Mouse (Mus musculus) intestine, postnatal 0 days (tissue): Measurements from ENCODE around the gene Ksr2. TPM values are rescaled to one million over a fixed set of nuclear protein-coding genes. Genes with fewer than 3 reads are reported as not detected.

ENCODE experiments used
- ATAC-seq: fragments of 200-750 bp; cut with Nextera tagmentation; 2 replicates; pipeline ENCODE4 v1.8.0; 2017; ENCODE audit warnings: mild to moderate bottlenecking, moderate TSS enrichment, moderate library complexity
- H3K27ac ChIP-seq: fragments of 300-500 bp; sonication (generic); 2 replicates; pipeline ENCODE4 v1.5.1; 2014; ENCODE audit warnings: mild to moderate bottlenecking, low read depth, low read length, moderate library complexity
- H3K27me3 ChIP-seq: fragments of 300-500 bp; sonication (generic); replicated peaks from 2 replicates; pipeline ENCODE4 v1.6.1; 2014; ENCODE audit warnings: low read length, mixed read lengths; ENCODE audit not compliant: control insufficient read depth, insufficient read depth
- H3K36me3 ChIP-seq: fragments of 300-500 bp; sonication (generic); 2 replicates; pipeline ENCODE4 v1.6.1; 2014; ENCODE audit warnings: mild to moderate bottlenecking, moderate library complexity; ENCODE audit not compliant: control insufficient read depth, insufficient read depth
- H3K4me1 ChIP-seq: fragments of 300-500 bp; sonication (generic); replicated peaks from 2 replicates; pipeline ENCODE4 v1.6.1; 2014; ENCODE audit warnings: antibody characterized with exemption, low read length, mixed read lengths; ENCODE audit not compliant: control insufficient read depth, insufficient read depth
- H3K4me2 ChIP-seq: fragments of 300-500 bp; sonication (generic); replicated peaks from 2 replicates; pipeline ENCODE4 v1.6.1; 2014; ENCODE audit warnings: low read depth, mild to moderate bottlenecking, moderate library complexity
- H3K4me3 ChIP-seq: fragments of 300-500 bp; sonication (generic); 2 replicates; pipeline ENCODE4 v1.5.1; 2014; ENCODE audit warnings: low read depth, low read length
- H3K9ac ChIP-seq: fragments of 300-500 bp; sonication (generic); 2 replicates; pipeline ENCODE4 v1.6.1; 2014; ENCODE audit warnings: mild to moderate bottlenecking, low read depth, low read length
- H3K9me3 ChIP-seq: fragments of 300-500 bp; sonication (generic); 2 replicates; pipeline ENCODE4 v1.6.1; 2016; ENCODE audit warnings: mixed run types; ENCODE audit not compliant: control insufficient read depth
- CTCF ChIP-seq: sonication (generic); IDR thresholded peaks from 2 replicates; pipeline ENCODE4 v1.5.1; 2016; ENCODE audit warnings: low read depth, mild to moderate bottlenecking, control low read depth, antibody characterized with exemption, moderate library complexity
- WGBS: fragments of 180-500 bp; shearing (Covaris S2); extraction: QIAGEN DNeasy Blood & Tissue Kit; methylation state at CpG from one replicate; pipeline ENCODE4 v1.1.7; 2014; 5-methylcytosine and 5-hydroxymethylcytosine counted together
- polyA plus RNA-seq: library from polyadenylated mRNA; unstranded; fragments of >200 nt; fragmentation: Nextera tagmentation; extraction: Ambion mirVana; gene quantifications from 2 replicates; pipeline ENCODE4 v1.2.1, GENCODE M21; 2015

The Ksr2 gene
- polyA plus RNA-seq, 1 experiment from 2014 or later, result 0.12 TPM

GRCm38 (mm10) chr5:117781178-117781577 is 367.4 kb downstream of the Ksr2 start:
- Histone ChIP-seq H3K4me3 (no peak overlapping the region), H3K9ac (no peak overlapping the region), H3K9me3 (no peaks in the 10 kb centered on the region), H3K4me1 (no peaks in the 10 kb centered on the region), H3K27ac (no peak overlapping the region), H3K4me2 (no peak overlapping the region), H3K36me3 (no peaks in the 10 kb centered on the region), H3K27me3 (no peaks in the 10 kb centered on the region)
- WGBS, result 89% methylated on average over 6 of the region's 6 CpGs
- ATAC-seq, result no peak
- TF ChIP-seq CTCF, result no peak

- Histone ChIP-seq H3K27ac (no peak overlapping the region), H3K9me3 (no peaks in the 10 kb centered on the region), H3K27me3 (no peaks in the 10 kb centered on the region), H3K4me1 (no peaks in the 10 kb centered on the region), H3K4me3 (no peak overlapping the region), H3K36me3 (no peaks in the 10 kb centered on the region), H3K9ac (no peak overlapping the region), H3K4me2 (no peak overlapping the region)
- TF ChIP-seq CTCF, result no peak
- WGBS, result 30% methylated on average over 6 of the region's 6 CpGs
- no peak for ATAC-seq
Measured at GRCm38 (mm10) chr5:117790071-117790470, 376.3 kb downstream of the Ksr2 start.

- H3K9me3 ChIP-seq, result no peaks in the 10 kb centered on the region
- no peak for ATAC-seq
- H3K27ac ChIP-seq, result no peak overlapping the region
- H3K27me3 ChIP-seq, result no peaks in the 10 kb centered on the region
- no peak overlapping the region for H3K9ac ChIP-seq
- WGBS, result 89% methylated on average over 14 of the region's 14 CpGs
- no peak overlapping the region for H3K4me3 ChIP-seq
- no peak for TF ChIP-seq CTCF
- no peak overlapping the region for H3K4me2 ChIP-seq
- no peaks in the 10 kb centered on the region for H3K4me1 ChIP-seq
- no peaks in the 10 kb centered on the region for H3K36me3 ChIP-seq
Measured at GRCm38 (mm10) chr5:117791875-117792274, 378.1 kb downstream of the Ksr2 start.

- H3K27me3 ChIP-seq, result no peaks in the 10 kb centered on the region
- no peak overlapping the region for H3K9ac ChIP-seq
- H3K36me3 ChIP-seq, result no peaks in the 10 kb centered on the region
- no peak for TF ChIP-seq CTCF
- no peak overlapping the region for H3K4me2 ChIP-seq
- no peak overlapping the region for H3K27ac ChIP-seq
- no peaks in the 10 kb centered on the region for H3K9me3 ChIP-seq
- H3K4me1 ChIP-seq, result no peaks in the 10 kb centered on the region
- 59% methylated on average over 9 of the region's 9 CpGs for WGBS
- no peak overlapping the region for H3K4me3 ChIP-seq
- ATAC-seq, result no peak
Measured at GRCm38 (mm10) chr5:117800849-117801248, 387.0 kb downstream of the Ksr2 start.

- no peaks in the 10 kb centered on the region for H3K9me3 ChIP-seq
- TF ChIP-seq CTCF, result no peak
- 88% methylated on average over 11 of the region's 11 CpGs for WGBS
- no peak for ATAC-seq
- H3K9ac ChIP-seq, result no peak overlapping the region
- no peaks in the 10 kb centered on the region for H3K27me3 ChIP-seq
- no peaks in the 10 kb centered on the region for H3K4me1 ChIP-seq
- no peak overlapping the region for H3K4me3 ChIP-seq
- H3K27ac ChIP-seq, result no peak overlapping the region
- no peak overlapping the region for H3K4me2 ChIP-seq
- H3K36me3 ChIP-seq, result no peaks in the 10 kb centered on the region
Measured at GRCm38 (mm10) chr5:117802071-117802521, 388.3 kb downstream of the Ksr2 start.

DNA sequence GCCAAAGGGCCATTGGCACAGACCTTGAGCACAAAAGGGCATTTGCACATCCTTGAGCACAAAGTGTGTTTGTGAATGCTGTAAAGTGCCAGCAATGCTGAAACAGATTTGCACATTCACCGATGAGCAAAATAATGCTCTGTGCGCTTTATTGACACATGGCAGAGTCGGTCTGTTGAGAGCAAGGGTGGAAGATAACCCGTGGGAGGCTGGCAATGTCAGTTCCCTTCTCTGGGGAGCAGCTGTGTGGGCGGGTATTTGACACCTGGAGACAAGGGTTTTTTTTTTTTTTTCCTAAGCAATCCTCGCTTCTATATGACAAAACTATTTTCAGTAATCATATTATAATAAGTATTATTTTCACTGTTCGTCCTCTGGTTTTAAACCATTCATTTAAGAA is 389.8 kb downstream of the Ksr2 start:
- H3K4me2 ChIP-seq, result no peak overlapping the region
- no peaks in the 10 kb centered on the region for H3K9me3 ChIP-seq
- H3K9ac ChIP-seq, result no peak overlapping the region
- H3K27ac ChIP-seq, result no peak overlapping the region
- 54% methylated on average over 7 of the region's 7 CpGs for WGBS
- no peaks in the 10 kb centered on the region for H3K27me3 ChIP-seq
- no peaks in the 10 kb centered on the region for H3K4me1 ChIP-seq
- no peak for TF ChIP-seq CTCF
- no peak for ATAC-seq
- H3K4me3 ChIP-seq, result no peak overlapping the region
- H3K36me3 ChIP-seq, result no peaks in the 10 kb centered on the region

GRCm38 (mm10) chr5:117810930-117811329 is 397.1 kb downstream of the Ksr2 start:
- H3K4me1 ChIP-seq, result no peaks in the 10 kb centered on the region
- no peak overlapping the region for H3K27ac ChIP-seq
- H3K27me3 ChIP-seq, result no peaks in the 10 kb centered on the region
- no peak for ATAC-seq
- no peaks in the 10 kb centered on the region for H3K36me3 ChIP-seq
- H3K4me2 ChIP-seq, result no peak overlapping the region
- H3K4me3 ChIP-seq, result no peak overlapping the region
- no peak overlapping the region for H3K9ac ChIP-seq
- WGBS, result 91% methylated on average over 7 of the region's 7 CpGs
- no peaks in the 10 kb centered on the region for H3K9me3 ChIP-seq
- TF ChIP-seq CTCF, result no peak
